Mouse (Mus musculus): ENCODE data around the gene Asic1.
A peak's percentile ranks its signal among the peaks of the same experiment; 100 is the strongest.
"Not testable (repeated sequence)": the region's sequence is repeated elsewhere in the genome, so short reads cannot be mapped to it uniquely, and the experiment has no call there.

The Asic1 gene

DNA sequence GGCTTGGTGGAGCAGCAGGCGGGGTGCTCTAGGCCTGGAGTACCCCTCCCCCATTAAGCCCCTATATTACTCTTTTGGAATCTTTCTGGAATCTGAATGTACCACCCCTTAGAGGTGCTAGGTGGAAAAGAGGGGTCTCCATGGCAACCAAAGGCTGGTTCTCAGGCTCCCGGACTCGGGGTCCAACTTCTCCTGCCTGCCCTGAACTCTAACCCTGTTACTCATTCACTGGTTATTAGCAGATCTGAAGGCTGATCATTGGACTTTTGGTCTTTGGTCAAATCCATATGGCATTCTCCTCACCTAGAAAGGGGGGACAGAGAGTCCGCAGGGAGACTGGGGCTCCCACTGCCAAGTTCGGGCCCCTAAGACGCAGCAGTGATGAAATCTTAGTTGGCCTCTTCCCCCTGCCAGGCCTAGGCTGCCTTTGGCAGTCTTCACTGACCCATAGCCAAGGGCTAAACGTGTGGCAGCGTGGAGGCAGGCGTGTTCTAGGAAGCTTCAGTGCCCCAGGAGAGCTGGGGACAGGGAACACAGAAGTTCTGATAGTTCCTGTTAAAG is 48.4 kb downstream of the Asic1 start:
- DNase-seq (ENCODE audit: low spot score in 2 of 2): no peak

DNA sequence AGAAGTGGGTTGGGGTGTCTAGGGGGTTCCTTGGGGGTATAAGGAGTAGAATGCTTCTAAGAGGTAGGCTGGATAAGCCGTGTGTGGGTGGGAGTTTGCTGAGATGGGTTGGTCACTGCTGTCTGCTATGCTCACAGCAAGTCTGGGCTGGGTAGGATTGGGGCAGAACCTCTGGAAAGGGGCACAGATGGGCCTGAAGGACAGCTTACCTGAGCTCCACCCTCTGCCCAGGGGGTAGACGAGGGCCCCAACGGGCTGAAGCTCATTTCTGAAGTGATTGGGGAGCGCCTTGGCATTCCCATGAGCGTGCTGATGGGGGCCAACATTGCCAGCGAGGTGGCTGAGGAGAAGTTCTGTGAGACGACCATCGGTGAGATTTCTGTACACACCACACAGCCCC is 49.7 kb downstream of the Asic1 start:
- DNase-seq (ENCODE audit: low spot score in 2 of 2): no peak

DNA sequence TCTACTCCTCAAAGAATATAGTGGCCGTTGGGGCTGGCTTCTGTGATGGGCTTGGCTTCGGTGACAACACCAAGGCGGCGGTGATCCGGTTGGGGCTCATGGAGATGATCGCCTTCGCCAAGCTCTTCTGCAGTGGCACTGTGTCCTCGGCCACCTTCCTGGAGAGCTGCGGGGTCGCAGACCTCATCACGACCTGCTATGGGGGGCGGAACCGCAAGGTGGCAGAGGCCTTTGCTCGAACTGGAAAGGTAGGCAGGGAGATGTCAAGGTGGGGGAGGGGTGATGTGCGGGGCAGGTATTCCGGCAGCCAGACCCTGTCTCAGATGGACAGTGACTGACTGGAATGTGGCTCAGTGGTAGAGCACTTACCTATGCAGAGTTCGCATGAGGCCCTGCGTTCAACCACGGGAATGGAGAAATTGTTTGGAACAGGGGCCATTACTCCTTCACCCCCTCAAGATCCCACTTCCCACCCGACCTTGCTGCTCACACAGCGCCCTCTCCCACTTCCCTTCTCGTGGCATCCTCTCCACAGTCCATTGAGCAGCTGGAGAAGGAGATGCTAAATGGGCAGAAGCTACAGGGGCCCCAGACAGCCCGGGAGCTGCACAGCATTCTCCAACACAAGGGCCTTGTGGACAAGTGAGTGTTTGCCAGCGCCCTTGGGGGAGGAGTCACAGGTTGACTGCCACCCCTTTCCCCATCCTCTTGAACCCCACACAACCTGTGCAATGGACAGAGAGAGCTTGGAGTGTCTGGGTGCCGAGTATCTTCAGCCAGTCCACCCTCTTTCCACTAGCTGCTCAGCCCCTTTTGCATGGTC is 52.0 kb downstream of the Asic1 start:
- DNase-seq (ENCODE audit: low spot score in 2 of 2): no peak

DNA sequence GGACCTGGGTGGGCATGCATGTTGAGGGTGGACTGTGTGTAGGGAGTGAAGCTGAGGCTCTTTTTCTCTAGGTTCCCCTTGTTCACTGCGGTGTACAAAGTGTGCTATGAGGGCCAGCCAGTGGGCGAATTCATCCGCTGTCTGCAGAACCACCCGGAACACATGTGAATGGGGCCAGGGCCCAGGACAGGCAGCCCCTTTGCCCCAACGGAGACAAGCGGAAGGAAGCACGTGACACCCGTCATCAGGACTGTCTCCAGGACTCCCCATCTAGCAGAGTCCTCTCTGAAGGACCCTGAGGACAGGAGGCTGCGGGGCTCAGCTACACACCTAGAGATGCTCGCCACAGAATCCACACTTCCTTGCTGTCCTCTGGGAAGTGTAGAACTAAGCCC is 52.9 kb downstream of the Asic1 start:
- no peak for DNase-seq (ENCODE audit: low spot score in 2 of 2)

DNA sequence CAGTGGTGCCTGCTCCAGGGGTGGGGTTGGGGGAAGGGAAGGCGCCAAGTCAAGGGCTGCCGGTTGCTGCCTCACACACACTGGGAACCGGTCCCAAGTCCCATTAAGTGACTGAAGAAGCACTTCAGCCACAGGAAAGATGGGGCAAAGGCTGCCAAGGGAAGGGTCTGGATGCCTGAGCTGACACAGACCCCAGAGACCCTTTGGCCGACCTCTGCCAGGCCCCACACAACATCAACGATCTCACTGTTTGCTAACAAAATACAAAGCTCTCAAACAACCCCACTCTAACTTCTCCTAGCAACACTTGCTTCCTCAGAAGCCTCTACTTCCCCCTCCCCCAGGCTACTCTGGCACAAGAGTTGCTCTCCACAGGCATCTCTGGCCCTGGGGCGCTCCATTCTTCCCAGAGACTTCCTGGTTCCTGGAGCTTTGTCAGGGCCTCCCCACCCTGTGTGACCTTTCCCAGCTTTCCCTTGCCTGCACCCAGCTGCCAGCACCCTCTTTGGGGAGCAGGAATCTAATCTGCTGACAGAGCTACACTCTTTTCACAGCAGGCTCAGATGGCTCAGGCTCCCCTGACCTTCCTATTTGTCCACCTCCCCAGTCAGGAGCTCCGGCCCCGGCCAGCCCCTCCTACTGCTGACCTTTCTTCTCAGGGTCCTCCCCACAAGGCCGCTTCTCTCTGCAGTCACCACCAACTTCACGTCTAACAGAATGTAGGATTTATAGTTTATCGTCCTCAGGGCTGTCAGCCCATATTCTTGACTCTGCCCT is 53.5 kb downstream of the Asic1 start:
- DNase-seq (ENCODE audit: low spot score in 2 of 2): peak in 1 of 2 experiments; percentile 52

DNA sequence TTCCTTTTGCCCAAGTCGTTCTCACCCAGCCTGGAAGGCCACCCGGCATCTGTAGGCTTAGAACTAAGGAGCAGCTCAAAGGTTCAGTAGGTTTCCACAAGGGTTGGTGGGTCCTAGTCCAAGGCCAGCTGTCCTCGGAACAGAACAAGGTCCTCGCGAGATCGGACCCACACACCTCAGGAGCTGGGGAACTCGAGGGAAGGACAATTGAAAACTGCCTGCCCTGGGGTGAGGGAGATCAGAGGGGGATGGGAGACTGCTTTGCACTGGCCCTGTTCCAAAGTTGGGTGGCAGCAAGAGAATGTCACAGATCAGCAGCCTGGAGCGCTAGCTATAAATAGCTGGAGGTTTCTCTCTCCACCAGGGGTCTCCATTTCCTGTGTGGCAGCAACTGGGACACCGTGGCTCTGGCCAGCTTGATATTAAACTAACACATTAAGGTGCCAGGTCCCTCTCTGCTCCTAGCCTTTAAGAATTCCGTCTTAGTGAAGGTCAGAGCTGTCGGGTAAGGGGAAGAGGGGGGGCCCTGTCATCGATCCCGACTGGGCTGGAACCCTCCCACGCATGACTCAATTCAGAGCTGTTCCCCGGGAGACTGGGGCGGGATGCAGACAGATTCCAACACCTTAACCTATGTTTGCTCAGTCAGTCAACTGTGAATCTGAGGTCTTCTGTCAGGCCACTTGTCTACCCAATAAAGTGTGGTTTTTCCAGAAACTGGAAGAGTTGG is 54.3 kb downstream of the Asic1 start:
- peak; percentile 59 to 60 for DNase-seq (ENCODE audit: low spot score in 2 of 2)

DNA sequence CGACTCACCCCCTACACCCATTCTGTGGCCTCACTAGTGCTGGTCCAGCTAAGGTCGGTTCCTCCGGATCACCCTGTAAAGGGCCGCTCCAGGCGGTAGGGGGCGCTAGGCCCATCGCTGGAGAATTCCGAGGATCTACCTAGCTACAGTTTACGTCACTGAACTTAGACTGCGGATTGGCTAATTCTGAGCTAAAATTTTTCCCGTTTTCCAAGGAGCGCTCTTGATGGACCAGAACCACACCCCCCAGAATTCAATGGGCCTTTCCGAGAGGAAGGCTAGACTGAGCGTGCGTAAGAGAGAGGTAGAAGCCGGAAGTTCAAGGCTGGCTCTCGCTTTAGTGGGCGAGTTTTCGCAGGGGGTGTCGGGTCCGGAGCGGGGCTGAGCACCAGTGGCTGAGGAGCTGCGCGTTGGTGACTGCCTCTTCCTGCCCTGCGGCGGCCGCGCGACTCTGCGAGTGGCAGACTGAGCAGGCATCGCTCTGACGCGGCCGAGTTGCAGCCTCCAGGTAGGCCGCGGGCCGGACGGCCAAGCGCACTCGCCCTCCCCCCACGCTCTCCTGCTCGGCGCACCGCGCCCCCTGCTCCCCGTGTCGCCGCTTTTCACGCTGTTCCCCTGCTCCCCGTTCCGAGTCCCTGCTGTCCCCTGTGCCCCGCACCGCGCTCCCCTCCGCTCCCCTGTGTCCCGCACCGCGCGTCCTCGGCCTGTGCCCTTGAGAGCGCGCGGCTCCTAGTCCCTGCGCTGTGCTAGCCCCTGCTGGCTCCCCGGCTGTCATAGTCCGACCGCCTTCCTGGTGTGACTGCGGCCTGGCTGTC is 55.4 kb downstream of the Asic1 start, which contains the start of gene Cox14:
Gene Cox14 (plus strand): TSS at position 278 of the 815 bp plus-strand sequence.
- peak; percentile 91 to 98 for DNase-seq (ENCODE audit: low spot score in 2 of 2)

DNA sequence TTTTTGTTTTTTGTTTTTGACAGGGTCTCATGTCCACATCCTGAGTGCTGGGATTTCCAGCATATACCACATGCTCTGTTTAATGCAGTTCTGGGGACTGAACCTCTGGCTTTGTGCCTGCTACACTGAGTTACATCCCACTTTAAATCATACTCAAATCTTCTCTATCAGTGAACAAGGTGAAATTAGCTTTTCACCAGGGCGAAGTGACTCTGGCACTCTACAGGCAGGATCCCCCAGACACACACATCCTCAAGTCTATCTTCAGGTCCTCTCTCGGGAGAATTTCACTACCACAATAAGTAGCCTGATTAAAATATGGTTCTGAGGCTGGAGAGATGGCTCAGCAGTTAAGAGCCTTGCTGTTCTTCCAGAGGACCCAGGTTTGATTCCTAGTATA is 56.4 kb downstream of the Asic1 start:
- no peak for DNase-seq (ENCODE audit: low spot score in 2 of 2)

DNA sequence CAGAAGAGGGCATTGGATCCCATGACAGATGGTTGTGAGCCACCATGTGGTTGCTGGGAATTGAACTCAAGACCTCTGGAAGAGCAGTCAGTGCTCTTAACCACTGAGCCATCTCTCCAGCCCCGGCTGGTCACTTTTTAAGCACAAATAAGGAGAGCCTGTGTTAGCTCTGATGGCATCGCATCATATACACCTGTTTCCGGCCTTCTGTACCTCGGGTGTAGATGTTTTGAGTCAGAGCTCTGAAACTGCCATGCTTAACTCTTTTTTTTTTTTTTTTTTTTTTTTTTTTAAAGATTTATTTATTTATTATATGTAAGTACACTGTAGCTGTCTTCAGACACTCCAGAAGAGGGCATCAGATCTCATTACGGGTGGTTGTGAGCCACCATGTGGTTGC is 56.9 kb downstream of the Asic1 start:
- not testable (repeated sequence) for DNase-seq (ENCODE audit: low spot score in 2 of 2)

DNA sequence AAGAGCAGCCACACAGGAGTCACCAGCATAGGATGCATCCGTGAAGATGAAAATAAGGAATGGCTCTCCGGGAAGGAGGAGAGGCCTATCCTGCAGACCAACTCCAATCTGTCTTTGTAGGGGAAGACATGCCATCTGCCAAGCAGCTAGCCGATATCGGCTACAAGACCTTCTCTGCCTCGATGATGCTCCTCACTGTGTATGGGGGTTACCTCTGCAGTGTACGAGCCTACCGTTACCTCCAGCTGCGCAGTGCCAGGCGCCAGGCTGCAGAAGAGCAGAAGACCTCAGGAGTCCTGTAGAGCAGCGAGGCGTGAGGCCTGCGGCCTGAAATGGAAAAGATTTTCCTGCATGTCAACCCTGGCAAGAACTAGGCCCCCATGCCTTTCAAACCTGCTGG is 57.4 kb downstream of the Asic1 start:
- DNase-seq (ENCODE audit: low spot score in 2 of 2): no peak

DNA sequence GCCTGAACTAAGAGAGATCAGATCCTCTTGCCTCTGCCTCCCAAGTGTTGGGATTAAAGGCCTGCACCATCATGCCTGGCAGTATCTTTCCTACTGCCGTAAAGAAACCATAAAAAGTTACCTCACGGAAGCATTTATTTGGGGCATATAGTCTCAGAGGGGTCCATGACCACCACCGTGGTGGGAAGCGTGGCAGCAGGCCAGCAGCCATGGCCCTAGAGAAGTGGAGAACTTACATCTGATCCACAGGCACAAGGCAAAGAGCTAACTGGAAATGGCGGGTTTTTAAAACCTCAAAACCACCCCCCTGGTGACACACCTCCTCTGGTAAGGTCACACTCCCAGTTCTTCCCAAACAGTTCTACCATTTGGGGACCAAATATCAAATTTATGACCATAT is 58.0 kb downstream of the Asic1 start:
- DNase-seq (ENCODE audit: low spot score in 2 of 2): no peak

DNA sequence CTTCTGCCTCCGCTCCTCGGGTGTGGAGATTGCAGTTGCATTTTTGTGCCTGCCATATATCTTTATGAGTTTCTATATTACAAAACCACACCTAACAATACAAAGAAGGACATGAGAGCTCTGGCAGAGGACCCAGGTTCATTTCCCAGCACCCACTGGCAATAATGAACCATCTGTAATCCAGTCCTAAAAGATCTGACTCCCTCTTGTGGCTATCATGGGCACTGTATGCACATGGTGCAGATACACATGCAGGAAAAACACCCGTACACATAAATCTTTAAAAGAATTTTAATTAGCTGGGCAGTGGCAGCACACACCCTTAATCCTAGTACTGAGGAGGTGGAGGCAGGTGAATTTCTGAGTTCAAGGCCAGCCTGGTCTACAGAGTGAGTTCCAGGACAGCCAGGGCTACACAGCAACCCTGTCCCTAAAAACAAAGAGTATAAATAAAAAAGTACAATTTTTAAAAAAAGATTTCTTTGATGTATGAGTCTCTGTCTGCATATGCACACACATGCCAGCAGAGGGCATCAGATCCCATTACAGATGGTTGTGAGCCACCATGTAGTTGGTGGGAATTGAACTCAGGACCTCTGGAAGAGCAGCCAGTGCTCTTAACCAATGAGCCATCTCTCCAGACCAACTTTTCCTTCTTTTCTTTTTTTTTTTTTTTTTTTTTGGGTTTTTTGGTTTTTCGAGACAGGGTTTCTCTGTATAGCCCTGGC is 59.1 kb downstream of the Asic1 start:
- no peak for DNase-seq (ENCODE audit: low spot score in 2 of 2)

DNA sequence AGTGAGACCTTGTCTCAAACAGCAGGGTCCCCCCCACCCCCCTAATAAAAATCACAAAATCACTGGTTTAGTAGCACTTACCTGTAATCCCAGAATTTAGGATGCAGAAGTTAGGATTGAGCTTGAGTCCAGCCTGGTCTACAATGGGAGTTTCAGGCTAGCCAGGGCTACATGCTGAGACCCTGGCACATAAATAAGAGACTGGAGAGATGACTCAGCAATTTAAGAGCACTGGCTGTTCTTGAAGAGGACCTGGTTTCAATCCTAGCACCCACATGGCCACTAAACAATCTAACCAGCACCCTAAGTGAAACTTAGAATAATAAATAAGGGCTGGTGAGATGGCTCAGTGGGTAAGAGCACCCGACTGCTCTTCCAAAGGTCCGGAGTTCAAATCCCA is 61.0 kb downstream of the Asic1 start:
- DNase-seq (ENCODE audit: low spot score in 2 of 2): no peak

DNA sequence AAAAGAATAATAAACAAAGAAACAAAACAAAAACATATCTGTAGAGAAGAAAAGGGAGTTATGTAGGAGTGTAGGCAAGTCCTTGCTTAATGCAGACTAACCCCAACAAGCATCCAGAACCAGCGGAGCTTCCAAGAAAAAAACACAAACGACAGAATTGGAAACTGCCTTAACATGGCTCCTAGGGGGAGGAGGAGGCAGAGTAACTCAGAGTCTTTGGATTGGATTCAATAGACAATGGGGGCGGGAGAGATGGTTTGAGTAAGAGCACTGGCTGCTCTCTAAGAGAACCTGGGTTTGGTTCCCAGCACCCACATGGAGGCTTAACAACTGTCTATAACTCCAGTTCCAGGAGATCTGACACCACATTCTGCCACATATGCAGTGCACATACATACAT is 61.5 kb downstream of the Asic1 start:
- no peak for DNase-seq (ENCODE audit: low spot score in 2 of 2)

DNA sequence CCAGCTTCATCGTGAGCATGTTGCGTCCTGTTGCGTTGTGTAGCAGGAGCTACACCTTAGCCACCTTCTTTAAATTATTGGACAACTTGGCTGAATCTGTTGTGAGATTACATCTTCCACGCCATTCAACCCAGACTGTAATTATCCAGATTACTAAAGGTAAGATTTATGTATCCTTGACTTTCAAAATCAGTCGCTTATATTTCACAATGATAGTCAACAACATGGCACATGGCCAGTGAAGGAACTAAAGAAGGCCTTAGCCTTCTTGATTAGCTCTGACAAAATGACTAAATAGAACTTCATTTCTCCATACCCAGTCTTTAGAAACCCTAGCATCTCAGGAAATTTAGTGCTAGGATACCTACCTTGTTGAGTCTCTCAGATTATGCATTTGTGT is 63.0 kb downstream of the Asic1 start:
- no peak for DNase-seq (ENCODE audit: low spot score in 2 of 2)

DNA sequence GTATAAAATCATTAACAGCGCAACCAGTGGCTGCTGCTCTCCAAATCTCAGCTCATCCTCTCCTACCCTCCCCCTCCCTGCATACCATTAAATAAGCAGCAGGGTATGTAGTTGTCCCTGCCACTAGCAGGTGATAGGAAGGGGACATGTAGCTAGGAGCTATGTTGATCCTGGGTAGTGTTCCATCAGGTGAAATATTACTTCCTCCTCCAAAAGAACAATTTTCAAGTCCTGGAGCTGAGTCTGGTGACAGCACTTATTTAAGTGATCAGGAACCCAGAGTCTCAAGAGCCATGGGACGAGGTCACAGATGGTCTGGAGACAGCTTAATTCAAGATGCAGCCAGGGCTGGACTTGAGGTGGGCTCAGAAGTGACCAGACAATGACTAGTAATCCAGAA is 65.5 kb downstream of the Asic1 start:
- DNase-seq (ENCODE audit: low spot score in 2 of 2): peak; percentile 100

DNA sequence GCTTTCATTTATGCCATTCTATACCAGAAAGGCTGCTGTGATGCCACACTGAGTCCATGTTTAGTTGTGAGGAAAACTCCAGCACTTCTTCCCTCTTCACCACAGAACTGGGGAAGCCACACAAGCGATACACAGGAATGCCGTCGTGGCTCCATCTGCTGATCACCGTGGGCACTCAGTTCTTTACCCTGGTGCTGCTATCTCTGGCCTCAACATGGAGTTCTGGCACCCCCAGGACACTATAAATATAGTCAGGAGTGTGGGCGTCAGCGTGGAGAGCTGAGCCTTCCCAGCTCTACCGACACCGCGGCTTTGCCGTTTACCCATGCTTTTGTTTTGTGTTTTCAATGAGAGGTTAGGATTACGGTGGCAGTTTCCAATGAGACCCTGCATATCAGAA is 66.5 kb downstream of the Asic1 start:
- DNase-seq (ENCODE audit: low spot score in 2 of 2): no peak

DNA sequence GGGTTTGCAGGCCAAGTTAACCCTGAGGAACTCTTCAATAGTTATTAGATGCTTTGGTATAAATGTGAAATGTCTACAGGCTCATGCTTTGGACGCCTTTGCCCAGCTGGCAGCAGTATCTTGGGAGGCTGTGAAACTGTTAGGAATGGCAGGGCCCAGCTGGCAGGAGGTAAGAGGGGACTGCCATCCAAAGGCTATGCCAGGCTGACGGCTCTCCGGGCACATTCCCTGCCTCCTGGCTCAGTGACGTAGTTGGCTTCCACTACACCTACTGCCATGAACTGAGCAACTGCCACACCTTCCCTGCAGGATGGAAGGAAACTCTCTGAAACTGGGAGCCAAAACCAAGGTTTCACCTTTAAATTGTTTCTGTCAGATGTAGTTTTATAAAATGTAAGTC is 70.1 kb downstream of the Asic1 start:
- no peak for DNase-seq (ENCODE audit: low spot score in 2 of 2)
